Mouse (Mus musculus) retina, postnatal 7 days (tissue): ENCODE measurements around the gene Rarg.
A peak's percentile ranks its signal among the peaks of the same experiment; 100 is the strongest.

Source experiments
- DNase-seq: peaks from one replicate; pipeline ENCODE4 v3.0.0-alpha.2; 2012; ENCODE audit warnings: low read depth, low spot score

Rarg gene

DNA sequence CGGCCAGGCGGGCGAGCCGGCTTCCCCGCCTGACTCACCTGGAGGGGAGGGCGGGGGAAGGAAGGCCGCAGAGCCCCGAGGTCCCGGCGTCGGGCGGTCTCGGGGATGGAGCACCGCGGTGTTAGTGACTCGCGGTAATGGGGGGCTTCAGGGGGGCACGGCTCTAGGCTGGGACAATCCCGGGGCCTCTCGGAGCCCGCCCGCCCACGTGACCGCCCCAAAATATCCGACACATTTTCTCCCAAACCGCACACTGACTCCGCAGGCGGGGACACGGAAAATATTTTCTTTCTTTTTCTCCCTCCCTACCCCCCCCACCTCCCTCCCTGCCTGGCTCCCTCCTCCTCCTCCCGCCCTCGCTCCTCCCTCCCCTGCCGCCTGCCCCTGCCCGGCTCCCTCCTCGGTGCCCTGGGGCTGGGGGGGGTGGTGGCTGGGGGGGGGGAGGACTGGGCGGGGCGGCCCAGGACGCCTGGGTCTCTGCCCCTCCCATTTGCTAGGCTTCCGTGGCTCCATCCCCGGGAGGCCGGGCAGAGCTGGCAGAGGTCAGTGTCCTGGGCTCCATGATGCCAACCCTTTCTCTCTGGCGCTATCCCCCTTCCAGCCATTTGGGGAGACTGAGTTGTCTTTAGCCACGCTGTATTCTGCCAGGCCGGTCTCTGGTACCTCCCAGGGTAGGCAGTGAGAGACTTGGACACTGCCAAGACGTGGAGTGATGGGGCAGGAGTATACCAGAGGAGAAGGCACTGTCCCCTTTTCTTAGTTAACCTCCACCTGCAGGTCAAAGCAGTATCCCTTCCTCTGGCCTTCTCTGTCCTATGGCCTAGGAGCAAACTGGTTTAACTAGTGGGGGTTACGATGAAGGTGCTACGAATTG lies at the start of gene Rarg:
TSS of gene Rarg (minus strand) at position 316 of the 874 bp plus-strand sequence.
- DNase-seq = no peak

DNA sequence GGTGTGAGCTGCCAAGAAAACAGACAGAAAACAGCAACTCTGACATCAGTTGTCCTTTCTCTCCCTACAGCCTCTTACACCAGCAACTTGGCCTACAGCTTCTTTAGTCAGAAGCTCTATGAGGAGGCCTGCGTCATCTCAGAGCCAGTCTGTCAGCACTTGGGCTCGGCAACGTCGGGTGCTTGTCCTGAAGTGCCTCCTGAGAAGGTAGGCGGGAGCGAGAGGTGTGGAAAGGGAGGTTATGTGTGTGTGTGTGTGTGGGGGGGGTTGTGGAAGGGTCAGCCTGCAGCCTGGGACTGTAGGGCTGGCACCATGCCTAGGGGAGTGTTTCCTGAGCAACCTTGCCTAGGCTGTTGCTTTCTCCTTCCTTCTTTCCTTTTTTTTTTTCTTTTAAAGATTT lies 45.2 kb upstream of the Rarg start:
- no peak for DNase-seq

DNA sequence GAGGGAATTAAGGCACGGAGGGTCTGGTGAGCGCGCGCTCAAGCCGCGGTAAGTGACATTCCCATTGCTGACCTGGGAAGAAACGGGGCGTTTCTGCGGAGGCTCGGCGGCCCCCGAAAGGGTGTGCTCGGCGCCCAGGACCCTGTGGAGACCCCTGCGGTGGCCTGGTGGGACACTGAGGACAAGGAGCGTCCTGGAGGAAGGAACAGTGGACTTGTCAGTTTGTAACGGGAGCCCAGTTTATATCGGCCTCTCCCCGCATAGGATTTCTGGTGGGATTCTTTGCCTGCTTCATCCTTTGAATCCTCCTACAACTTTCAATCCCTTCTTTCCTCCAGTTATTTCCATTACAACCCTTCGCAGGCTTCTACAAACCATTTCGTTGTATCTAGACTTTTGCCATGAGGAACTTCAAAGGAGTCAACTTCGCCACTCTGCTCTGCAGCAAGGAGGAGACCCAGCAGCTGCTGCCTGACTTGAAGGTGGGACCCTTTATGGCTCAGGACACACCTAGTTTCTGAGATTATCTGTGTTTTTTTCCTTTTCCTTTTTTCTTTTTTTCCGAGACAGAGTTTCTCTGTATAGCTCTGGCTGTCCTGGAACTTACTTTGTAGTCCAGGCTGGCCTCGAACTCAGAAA lies 39.2 kb upstream of the Rarg start:
- DNase-seq = no peak

DNA sequence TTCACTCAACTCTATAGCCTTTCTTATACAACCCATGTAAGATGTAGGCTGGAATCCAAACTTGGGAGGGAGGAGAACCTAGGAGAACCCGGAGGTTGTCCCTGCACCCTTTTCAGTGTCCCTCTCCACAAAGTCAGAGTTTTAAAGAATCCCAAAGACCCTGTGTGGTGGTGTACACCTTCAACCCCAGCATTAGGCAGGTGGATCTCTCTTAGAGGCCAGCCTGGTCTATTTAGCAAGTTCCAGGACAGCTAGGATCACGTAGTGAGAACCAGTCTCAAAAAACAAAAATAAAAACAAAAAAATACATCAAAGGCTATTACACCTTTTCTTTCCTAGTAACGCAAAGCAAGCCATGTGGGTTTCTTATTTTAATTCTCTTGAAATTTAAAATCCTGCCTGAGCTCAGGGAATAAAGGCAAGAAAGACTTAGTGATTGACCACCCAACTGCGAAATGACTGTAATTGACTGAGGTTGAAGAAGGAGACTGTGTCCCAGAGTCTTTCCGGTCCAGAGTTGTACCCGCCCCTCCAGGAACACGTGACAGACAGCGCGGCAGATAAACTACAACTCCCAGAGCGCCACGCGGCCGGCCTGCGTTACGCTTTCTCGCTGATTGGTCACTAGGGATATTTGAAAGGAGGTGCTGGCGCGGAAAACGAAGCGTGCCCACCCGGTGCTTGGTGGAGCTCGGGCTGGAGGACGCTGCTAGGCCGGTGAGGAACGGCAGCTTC lies 38.5 kb upstream of the Rarg start, which contains the start of gene Espl1:
TSS of gene Espl1 (plus strand) at position 634 of the 735 bp plus-strand sequence.
- DNase-seq = peak; percentile 79

DNA sequence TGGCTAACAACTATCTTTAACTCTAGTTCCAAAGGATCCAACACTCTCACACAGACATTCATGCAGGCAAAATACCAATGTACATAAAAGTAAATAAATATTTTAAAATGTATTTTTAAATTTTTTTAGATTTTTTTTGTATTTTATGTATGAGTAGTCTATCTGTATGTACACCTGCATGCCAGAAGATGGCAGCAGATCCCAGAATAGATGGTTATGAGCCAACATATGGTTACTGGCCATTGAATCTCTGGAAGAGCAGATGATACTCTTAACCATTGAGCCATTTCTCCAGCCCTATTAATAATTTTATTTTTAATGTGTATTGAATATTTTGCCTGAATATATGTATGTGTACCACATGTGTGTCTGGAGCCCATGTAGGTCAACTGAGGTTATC lies 30.1 kb upstream of the Rarg start:
- DNase-seq = no peak

DNA sequence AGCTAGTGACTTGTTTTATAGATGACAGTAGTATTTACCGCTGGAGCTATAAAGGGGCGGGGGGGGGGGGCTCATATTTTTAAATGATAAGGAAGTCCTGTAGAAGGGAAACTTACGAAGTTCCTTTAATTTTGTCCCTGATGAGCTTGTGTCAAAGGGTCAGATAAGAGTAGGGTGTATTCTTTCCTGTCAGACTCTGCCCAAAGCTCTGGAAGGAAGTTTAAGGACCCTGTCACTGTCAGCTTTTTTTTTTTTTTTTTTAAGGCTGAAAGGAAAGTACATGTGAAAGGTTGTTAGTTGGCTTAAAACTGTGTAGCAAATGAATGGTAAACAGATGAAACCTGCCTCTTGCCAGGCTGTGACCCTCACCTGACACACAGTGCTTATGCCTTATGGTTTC lies 26.3 kb upstream of the Rarg start:
- no peak for DNase-seq

DNA sequence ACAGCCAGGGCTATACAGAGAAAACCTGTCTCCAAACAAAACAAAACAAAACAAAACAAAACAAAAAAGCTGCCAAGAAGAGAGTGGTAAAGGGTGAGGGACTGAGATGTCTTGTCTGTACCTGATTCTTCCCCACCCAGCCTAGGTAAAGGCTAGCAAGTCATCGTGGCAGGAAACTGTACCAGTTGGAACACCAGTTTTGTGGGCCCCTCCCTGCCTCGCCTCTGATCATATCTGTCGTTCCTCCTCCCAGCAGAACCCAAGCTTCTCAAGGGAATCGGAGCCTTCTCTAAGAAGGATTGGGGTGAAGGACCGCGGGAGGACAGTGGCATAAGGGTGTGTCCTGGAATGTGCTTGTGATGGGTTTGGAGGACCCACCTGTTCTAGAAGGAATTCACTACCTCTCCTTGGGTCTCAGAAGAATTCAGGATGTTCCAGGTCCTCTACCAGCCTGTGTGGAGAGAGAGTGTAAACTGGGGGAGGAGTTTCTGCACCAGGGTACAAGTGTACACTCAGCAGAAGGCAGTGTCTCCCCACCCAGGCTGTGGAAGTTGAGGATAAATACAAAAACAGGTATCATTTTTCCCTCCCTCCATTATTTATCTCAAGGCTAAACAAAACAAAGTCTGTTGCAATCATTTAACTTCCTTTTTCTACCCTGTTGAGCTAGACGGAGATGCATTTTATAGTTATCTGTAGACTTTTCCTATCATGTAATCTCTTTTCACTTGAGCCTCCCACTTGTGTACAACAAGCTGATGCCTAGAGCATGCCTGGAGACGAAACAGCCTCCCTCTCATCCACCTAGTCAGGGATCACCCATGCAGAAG lies 25.4 kb upstream of the Rarg start:
- no peak for DNase-seq

DNA sequence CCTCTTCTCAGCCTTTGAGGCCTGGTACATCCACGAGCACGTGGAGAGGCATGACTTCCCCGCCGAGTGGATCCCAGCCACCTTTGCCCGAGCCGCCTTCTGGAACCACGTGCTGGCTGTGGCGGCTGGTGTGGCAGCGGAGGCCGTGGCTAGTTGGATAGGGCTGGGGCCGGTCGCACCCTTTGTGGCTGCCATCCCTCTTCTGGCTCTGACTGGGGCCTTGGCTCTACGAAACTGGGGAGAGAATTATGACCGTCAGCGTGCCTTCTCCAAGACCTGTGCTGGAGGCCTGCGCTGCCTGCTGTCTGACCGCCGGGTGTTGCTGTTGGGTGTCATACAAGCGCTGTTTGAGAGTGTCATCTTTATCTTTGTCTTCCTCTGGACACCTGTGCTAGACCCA lies 23.3 kb upstream of the Rarg start:
- no peak for DNase-seq

DNA sequence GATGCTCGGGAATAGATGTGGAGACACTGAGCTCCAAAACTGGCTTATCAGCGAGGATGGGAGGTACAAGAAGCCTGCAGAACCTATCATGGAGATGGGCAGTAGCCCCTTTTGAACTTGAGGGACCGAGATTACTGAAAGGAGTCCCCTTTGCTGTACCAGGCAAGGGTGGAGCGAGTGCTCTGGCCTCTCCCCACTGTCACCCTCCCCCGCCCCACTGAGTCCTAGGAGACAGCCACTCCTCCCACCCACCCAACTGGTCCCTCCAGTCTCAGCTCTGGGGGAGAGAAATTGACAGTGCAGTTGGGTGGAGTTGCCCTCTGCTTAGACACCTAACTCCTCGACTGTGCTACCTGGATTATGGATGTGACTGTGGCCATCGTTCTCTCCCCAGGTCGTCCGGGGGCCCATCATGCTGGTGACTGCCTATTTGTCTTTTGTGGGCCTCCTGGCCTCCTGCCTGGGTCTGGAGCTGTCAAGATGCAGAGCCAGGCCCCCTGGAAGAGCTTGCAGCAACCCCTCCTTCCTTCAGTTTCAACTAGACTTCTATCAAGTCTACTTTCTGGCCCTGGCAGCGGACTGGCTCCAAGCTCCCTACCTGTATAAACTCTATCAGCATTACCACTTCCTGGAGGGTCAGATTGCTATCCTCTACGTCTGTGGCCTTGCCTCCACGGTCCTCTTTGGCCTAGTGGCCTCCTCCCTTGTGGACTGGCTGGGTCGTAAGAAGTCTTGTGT lies 22.6 kb upstream of the Rarg start:
- no peak for DNase-seq

DNA sequence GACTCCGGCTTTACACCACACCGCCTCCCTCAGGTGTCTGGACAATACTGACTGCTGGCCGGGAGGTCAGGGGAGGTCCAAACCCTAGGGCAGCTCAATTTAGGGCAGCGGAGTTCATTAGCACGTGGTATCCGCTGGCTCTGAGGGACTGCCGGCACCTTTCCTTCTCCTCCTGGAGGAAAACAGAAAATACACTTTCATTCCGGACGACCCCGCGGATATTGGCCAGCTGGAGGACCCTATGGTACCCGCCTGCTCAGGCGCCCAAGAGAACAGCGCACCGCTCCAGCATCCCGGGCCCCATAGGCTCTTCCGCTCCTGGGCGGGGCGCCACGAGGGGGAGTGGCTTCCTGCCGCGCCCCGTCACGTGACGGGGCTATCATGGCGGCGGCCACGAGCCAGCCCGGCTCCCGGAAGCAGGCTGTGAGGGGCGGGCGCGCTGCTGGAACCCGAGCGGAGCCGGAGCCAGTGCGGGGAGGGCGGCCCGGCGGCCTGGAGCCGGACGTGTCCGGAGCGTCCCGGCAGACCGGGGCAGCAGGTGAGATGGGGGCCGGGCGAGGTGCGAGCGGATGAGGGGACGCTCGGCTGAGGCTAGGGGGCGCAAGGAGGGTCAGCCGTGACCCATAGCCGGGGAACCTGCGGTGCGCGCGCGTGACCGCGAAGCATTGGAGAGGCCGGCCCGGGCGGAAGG lies 21.9 kb upstream of the Rarg start, which contains the start of gene Mfsd5:
TSS of gene Mfsd5 (plus strand) at position 363 of the 691 bp plus-strand sequence.
- DNase-seq = peak; percentile 84

DNA sequence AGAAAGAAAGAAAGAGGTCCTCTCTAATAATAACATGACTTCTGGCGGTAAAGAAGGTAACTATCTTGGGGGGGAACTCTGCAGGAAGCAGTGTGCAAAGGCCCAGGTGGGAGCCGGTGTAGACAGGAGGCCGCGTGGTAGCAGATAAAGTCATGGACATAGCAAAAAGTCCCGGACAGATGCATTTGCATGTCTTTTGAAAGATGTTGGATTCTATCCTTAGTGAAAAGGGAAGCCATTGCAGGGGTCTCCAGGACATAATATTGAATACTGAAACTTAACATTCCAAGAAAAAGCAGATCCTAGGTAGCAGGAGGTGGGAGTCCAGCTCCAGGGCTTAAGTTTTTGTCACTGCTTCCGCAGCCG lies 21.4 kb upstream of the Rarg start:
- DNase-seq = no peak

DNA sequence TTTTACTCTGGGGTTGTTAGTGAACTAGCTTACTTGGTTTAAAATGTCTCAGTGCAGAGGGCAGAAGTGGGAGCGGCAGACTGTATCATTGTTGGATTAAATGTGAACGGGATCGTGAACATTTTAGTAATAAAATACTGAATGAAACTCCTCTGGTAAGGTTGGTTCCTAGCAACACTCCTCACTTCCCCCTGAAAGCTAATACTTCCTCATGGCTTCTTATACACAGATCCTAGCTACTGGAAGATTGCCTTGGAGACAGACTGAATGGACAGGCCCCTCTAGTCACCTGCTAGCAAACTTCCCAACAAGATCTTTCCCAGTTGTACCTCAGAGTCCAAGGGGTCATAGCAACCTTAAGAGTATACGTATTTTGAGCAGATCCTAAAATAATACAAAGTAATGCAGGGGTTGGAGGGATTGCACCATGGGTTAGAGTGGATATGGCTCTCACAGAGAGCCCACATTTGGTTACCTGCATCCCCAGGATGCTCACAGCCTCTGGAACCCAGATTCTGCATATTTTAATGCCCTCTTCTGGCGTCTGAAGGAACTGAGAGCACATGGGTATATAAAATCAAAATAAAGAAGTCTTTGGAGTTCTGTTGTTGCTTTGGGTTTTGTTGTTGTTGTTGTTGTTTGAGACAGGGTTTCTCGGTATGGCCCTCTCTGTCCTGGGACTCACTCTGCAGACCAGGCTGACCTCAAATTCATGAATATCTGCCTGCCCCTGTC lies 16.8 kb upstream of the Rarg start:
- no peak for DNase-seq

DNA sequence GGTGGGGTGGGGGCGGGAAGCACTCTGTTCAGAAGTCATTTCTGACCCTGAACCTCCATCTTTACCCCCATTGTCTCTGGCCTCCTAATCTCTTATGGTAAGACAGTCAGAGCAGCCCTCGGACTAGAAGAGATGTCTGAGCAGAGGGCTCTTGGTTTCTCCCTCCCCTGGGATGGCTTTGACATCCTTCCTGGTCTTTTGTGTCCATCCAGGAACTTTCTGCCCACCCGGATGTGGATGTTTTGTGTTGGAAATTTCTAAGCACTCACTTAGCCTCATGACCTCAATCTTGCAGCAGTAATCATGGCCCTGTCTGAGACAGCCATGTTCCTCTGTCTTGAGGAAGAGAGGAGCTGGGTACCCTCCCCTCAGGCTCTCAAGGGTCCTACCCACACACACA lies 14.1 kb upstream of the Rarg start:
- DNase-seq = no peak

DNA sequence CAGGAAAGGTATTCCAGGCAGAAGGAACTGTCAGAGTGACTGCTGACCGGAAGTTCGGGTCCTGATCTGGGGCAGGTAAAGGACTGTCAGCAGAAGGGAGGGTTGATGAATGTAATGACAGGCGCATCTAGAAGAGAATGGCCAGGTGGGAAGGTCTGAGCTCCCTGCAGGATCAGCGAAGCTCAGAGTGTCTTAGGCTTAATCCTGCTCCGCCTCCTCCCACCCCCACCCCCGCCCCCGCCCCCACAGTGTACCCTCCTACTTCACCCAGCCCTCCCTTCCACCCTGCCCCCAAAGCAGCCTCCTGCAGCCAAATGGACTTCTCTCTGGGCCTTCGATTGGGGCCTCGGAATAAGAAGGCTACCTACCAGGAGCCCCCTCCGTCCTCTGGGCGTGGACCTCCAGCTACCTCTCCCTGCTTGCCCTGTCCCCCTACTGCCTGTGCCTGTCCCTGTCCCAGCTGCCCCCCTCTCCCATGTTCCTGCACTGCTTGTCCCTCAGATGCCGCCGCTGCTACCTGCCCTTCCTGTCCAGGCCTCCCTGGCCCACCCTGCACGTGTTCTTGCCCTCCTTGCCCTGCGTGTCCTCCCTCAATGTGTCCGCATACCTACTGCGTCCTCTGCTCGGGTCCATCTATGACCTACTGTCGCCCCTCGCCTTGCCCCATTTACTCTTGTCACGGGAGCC lies 13.1 kb upstream of the Rarg start, which contains the start of gene Gm9918:
TSS of gene Gm9918 (plus strand) at position 290 of the 687 bp plus-strand sequence.
- no peak for DNase-seq

DNA sequence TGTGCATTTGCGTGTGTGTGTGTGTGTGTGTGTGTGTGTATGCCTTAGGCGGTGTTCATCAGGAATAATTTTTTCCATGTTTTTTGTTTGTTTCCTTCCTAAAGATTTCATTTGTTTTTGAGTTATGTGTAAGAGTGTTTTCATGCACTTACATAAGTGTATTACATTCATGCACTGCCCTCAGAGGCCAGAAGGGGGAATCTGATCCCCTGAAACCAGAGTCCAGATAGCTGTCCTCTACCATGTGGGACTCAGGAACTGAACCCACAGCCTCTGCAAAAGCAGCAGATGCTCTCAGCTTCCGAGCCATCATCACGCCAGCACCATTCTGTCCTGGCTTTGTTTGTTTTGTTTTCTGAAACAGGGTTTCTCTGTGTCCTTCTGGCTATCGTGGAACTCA lies 8.2 kb upstream of the Rarg start:
- DNase-seq = no peak

DNA sequence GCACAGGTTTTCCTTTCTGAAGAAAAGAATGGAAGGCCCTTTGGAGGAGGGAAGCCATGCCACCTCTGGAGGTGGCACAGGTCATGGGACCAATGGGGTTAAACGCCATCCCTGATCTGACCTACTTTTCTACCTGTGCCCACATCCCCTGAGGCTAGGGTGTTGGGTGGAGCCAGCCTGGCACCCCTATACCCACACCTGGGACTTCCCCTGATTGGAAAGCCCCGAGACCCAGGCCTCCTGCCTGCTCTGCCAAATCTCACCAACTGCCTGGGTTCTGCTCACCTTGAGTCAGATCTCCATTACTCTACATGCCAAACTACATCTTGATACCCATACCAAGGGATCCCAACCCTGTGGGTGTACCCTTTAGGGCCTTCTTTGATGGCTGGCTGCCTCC lies 5.7 kb upstream of the Rarg start:
- DNase-seq = no peak

DNA sequence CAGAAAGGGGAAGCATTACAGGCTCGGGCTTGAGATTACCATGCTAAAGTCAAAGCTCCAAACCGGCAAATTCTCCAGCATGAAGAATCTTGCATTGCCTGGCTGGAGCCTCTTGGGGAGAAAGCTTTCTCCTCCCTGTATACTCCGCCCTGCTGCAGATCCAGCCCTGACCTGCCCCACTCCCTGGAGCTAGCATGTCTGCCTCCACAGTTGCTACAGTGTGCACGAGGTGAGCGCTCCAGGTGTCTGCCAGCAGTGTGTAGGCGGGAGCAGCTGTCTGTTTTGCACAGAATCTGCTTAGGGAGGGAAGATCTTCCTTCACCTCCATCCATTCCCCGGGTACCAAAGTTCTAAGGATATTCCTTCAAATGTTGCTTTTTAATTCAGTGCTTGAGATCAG lies 5.3 kb upstream of the Rarg start:
- no peak for DNase-seq

DNA sequence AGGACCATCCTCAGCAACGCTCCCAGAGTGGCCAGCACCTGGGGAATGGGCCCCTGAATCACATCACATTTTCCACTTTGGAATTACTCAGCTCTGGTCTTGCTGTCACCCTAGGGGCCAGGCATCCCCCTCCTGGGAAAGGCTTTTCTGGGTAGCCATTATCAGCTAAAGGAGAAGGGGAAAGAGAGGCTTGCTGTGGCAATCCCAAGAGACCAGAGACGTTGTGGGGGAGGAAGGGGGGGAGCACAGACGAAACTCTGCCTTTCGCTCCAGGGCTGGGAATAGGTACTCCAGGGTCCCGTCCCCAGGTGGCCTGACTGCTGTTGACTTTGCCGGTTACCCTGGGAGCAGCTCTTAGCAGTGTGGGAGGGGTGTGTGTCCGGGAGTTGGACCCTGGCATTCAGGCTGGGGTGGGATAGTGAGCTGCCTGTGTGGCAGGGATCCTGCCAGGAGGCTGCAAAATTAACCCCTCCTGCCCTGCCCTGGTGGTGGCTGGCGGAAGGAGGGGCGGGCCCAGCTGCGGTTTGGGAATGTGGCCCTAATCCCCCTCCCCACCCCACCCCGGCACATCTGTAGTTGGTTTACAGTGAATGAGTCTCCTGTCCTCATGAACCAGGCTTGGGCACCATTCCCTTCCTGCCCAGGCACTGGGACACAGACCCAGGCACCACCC lies 1.4 kb upstream of the Rarg start:
- DNase-seq = no peak
